Mouse (Mus musculus) liver, postnatal 0 days (tissue): ENCODE results near the gene Dctn2. TPM values are rescaled to one million over a fixed set of nuclear protein-coding genes. Genes with fewer than 3 reads are reported as not detected.

Source experiments
- ATAC-seq: fragments of 200-750 bp; cut with Nextera tagmentation; 2 replicates; pipeline ENCODE4 v1.8.0; 2017; ENCODE audit warnings: mild to moderate bottlenecking, moderate library complexity
- DNase-seq: peaks from one replicate; pipeline ENCODE4 v3.0.0-alpha.2; 2016
- H3K27ac ChIP-seq: fragments of 300-500 bp; sonication (generic); 2 replicates; pipeline ENCODE4 v1.5.1; 2014; ENCODE audit warnings: antibody characterized with exemption, moderate library complexity, mild to moderate bottlenecking, low read depth
- H3K27me3 ChIP-seq: fragments of 300-500 bp; sonication (generic); 2 replicates; pipeline ENCODE4 v1.6.1; 2014; ENCODE audit warnings: low read length, control low read depth, mixed read lengths; ENCODE audit not compliant: insufficient read depth
- H3K36me3 ChIP-seq: fragments of 300-500 bp; sonication (generic); replicated peaks from 2 replicates; pipeline ENCODE4 v1.6.1; 2014; ENCODE audit warnings: mild to moderate bottlenecking, control low read depth, low read length, moderate library complexity, mixed read lengths; ENCODE audit not compliant: insufficient read depth
- H3K4me1 ChIP-seq: fragments of 300-500 bp; sonication (generic); 2 replicates; pipeline ENCODE4 v1.6.1; 2014; ENCODE audit warnings: antibody characterized with exemption, mild to moderate bottlenecking, control low read depth; ENCODE audit not compliant: insufficient read depth
- H3K4me2 ChIP-seq: fragments of 300-500 bp; sonication (generic); 2 replicates; pipeline ENCODE4 v1.6.1; 2014; ENCODE audit warnings: low read depth, mild to moderate bottlenecking, low read length, moderate library complexity, mixed read lengths
- H3K4me3 ChIP-seq: fragments of 300-500 bp; sonication (generic); 2 replicates; pipeline ENCODE4 v1.5.1; 2014; ENCODE audit warnings: low read depth, low read length
- H3K9ac ChIP-seq: fragments of 300-500 bp; sonication (generic); replicated peaks from 2 replicates; pipeline ENCODE4 v1.6.1; 2014; ENCODE audit warnings: mild to moderate bottlenecking, moderate library complexity
- H3K9me3 ChIP-seq: fragments of 300-500 bp; sonication (generic); 2 replicates; pipeline ENCODE4 v1.6.1; 2016; ENCODE audit warnings: mild to moderate bottlenecking, control low read depth, low read length, mixed read lengths
- CTCF ChIP-seq: sonication (generic); IDR thresholded peaks from 2 replicates; pipeline ENCODE4 v1.5.1; 2016; ENCODE audit warnings: antibody characterized with exemption, low read depth
- EP300 ChIP-seq: IDR thresholded peaks from 2 replicates; pipeline ENCODE4 v1.6.1; 2016; ENCODE audit warnings: antibody characterized with exemption, low read depth, mild to moderate bottlenecking
- WGBS: fragments of 180-500 bp; shearing (Covaris S2); extraction: QIAGEN DNeasy Blood & Tissue Kit; methylation state at CpG from one replicate; pipeline ENCODE4 v1.1.7; 2014; ENCODE audit not compliant: insufficient replicate concordance; 5-methylcytosine and 5-hydroxymethylcytosine counted together
- polyA plus RNA-seq: library from polyadenylated mRNA; unstranded; fragments of >200 nt; fragmentation: Nextera tagmentation; extraction: Ambion mirVana; gene quantifications from 2 replicates; pipeline ENCODE4 v1.2.1, GENCODE M21; 2015

Gene Dctn2
- polyA plus RNA-seq, 1 experiment from 2014 or later: 65.3 TPM

GRCm38 (mm10) chr10:127286194-127286593, 20.0 kb downstream of the Dctn2 start:
- no peak for DNase-seq
- ATAC-seq: no peak
- H3K4me3 ChIP-seq: no peak overlapping the region
- TF ChIP-seq EP300 (no peak), CTCF (no peak)
- no peak overlapping the region for H3K9ac ChIP-seq
- H3K36me3 ChIP-seq: peaks cover 61% of the 10 kb centered on the region
- H3K4me1 ChIP-seq: peaks cover 26% of the 10 kb centered on the region
- no peak overlapping the region for H3K27ac ChIP-seq
- 83% methylated on average over 7 of the region's 7 CpGs for WGBS
- no peaks in the 10 kb centered on the region for H3K9me3 ChIP-seq
- peak overlapping the region; percentile 91; the same call in 1 of the 2 replicates for H3K4me2 ChIP-seq
- no peaks in the 10 kb centered on the region for H3K27me3 ChIP-seq

GRCm38 (mm10) chr10:127286730-127287129, 20.6 kb downstream of the Dctn2 start:
- DNase-seq (no peak), ATAC-seq (no peak)
- Histone ChIP-seq H3K36me3 (peaks cover 55% of the 10 kb centered on the region), H3K9ac (peak overlapping the region; percentile 72; the same call in 1 of the 2 replicates), H3K27ac (peak overlapping the region; percentile 99; the same call in 1 of the 2 replicates), H3K4me1 (peaks cover 30% of the 10 kb centered on the region), H3K9me3 (no peaks in the 10 kb centered on the region), H3K4me2 (peak overlapping the region; percentile 91), H3K4me3 (peak overlapping the region; percentile 76; the same call in 1 of the 2 replicates), H3K27me3 (no peaks in the 10 kb centered on the region)
- 52% methylated on average over 7 of the region's 7 CpGs for WGBS
- no peak for TF ChIP-seq CTCF
- TF ChIP-seq EP300: no peak

GRCm38 (mm10) chr10:127287271-127287935, 21.2 kb downstream of the Dctn2 start:
- no peak for DNase-seq

GRCm38 (mm10) chr10:127287936-127288293, 21.7 kb downstream of the Dctn2 start:
- H3K9me3 ChIP-seq: no peaks in the 10 kb centered on the region
- peak overlapping the region; percentile 76 for H3K4me3 ChIP-seq
- 0% methylated on average over 3 of the region's 3 CpGs for WGBS
- H3K27ac ChIP-seq: peak overlapping the region; percentile 99
- H3K9ac ChIP-seq: peak overlapping the region; percentile 72
- H3K4me2 ChIP-seq: peak overlapping the region; percentile 91
- ATAC-seq: no peak
- H3K4me1 ChIP-seq: peaks cover 42% of the 10 kb centered on the region
- peaks cover 45% of the 10 kb centered on the region for H3K36me3 ChIP-seq
- no peak for DNase-seq
- TF ChIP-seq CTCF: no peak
- no peak for TF ChIP-seq EP300
- no peaks in the 10 kb centered on the region for H3K27me3 ChIP-seq

More at GRCm38 (mm10) chr10:127287271-127287935, 21.2 kb downstream of the Dctn2 start:
- H3K4me2 ChIP-seq: peak overlapping the region; percentile 91
- H3K4me1 ChIP-seq: peaks cover 36% of the 10 kb centered on the region
- peaks cover 49% of the 10 kb centered on the region for H3K36me3 ChIP-seq
- H3K9me3 ChIP-seq: no peaks in the 10 kb centered on the region
- peak overlapping the region; percentile 72 for H3K9ac ChIP-seq
- peak overlapping the region; percentile 76 for H3K4me3 ChIP-seq
- TF ChIP-seq EP300 (no peak), CTCF (no peak)
- ATAC-seq: no peak
- H3K27ac ChIP-seq: peak overlapping the region; percentile 99
- WGBS: 62% methylated on average over 15 of the region's 15 CpGs
- no peaks in the 10 kb centered on the region for H3K27me3 ChIP-seq

GRCm38 (mm10) chr10:127288328-127288799, 22.2 kb downstream of the Dctn2 start:
- Histone ChIP-seq H3K9me3 (no peaks in the 10 kb centered on the region), H3K4me3 (peak overlapping the region; percentile 76), H3K36me3 (peaks cover 46% of the 10 kb centered on the region), H3K27me3 (no peaks in the 10 kb centered on the region), H3K27ac (peak overlapping the region; percentile 99), H3K4me2 (peak overlapping the region; percentile 91), H3K4me1 (peaks cover 46% of the 10 kb centered on the region), H3K9ac (peak overlapping the region; percentile 72)
- 1% methylated on average over 21 of the region's 28 CpGs for WGBS
- TF ChIP-seq CTCF: no peak
- DNase-seq (no peak), ATAC-seq (peak; percentile 7)

GRCm38 (mm10) chr10:127288800-127289572, 22.8 kb downstream of the Dctn2 start, which contains the start of gene Mbd6:
TSS of gene Mbd6 (minus strand) at chr10:127289018.
- DNase-seq (peak; percentile 94), ATAC-seq (peak; percentile 63)
- Histone ChIP-seq H3K9ac (peak within 1 kb of the TSS; percentile 72), H3K27ac (peak within 1 kb of the TSS; percentile 99), H3K27me3 (no peaks in the 10 kb centered on the region), H3K9me3 (no peaks in the 10 kb centered on the region), H3K36me3 (peaks cover 46% of the 10 kb centered on the region), H3K4me3 (peak within 1 kb of the TSS; percentile 76), H3K4me2 (peak within 1 kb of the TSS; percentile 91), H3K4me1 (peaks cover 51% of the 10 kb centered on the region)
- WGBS: 1% methylated on average over 18 of the region's 65 CpGs
- TF ChIP-seq EP300 (0 out of 2 replicates have a peak, but pooled peaks have one; percentile 21), CTCF (no peak)
